Mouse (Mus musculus): ENCODE data around the gene Nxn. TPM values are rescaled to one million over a fixed set of nuclear protein-coding genes. Genes with fewer than 3 reads are reported as not detected.

The Nxn gene
- polyA plus RNA-seq, 1 experiment from 2014 or later: 107 TPM

DNA sequence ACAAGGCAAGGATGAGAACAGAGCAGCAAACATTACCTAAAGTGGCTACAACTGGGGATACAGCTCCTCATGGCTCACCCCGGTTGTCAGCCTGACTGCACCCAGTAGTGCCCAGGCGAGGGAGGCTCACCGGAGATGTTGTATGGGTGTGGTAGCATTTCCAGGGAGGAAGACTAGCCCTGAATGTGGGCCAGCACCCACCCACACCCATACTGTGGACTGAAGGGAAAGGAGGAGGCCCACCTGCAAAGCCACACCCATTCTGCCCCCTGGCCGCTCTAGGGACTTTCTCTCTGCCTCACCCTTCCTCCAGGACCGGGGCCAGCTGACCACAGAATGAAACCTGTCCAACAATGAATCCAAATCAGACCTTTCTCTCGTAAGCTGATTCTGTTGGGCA is 72.3 kb downstream of the Nxn start:
- in situ Hi-C loops (cut with MboI; ENCODE audit: low pct_unique_long_range_greater_than_20kb): no loop called here
- POLR2A ChIA-PET: no interaction called here
- ATAC-seq: no peak
- TF ChIP-seq CTCF (IDR thresholded peaks at IDR 0.05): no peak
- H3K27me3 ChIP-seq: no peaks in the 10 kb centered on the region
- CTCF ChIA-PET: no interaction called here
- DNase-seq (ENCODE audit: low read depth, low spot score): no peak

DNA sequence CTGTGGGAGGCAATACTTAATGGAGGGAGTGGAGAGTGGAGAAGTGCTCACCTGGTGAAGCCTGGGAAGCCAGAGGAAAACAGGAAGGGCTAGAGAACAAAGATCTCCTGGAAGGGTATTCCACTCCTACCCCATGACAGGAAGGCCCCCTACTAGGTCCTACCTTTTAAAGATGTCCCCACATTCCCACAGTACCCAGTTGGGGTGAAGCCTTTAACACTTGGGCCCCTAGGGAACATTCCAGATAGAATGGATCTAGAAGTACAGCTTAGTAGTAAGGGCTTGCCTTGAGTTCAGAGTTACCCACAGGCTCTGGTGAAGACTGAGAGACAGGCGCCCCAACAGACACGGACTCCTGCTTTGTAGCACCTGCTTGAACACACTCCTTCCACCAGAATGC is 72.9 kb downstream of the Nxn start:
- DNase-seq (ENCODE audit: low read depth, low spot score): no peak
- CTCF ChIA-PET: no interaction called here
- in situ Hi-C loops (cut with MboI; ENCODE audit: low pct_unique_long_range_greater_than_20kb): no loop called here
- TF ChIP-seq CTCF (IDR thresholded peaks at IDR 0.05): no peak
- no peak for ATAC-seq
- no peaks in the 10 kb centered on the region for H3K27me3 ChIP-seq
- POLR2A ChIA-PET: no interaction called here

DNA sequence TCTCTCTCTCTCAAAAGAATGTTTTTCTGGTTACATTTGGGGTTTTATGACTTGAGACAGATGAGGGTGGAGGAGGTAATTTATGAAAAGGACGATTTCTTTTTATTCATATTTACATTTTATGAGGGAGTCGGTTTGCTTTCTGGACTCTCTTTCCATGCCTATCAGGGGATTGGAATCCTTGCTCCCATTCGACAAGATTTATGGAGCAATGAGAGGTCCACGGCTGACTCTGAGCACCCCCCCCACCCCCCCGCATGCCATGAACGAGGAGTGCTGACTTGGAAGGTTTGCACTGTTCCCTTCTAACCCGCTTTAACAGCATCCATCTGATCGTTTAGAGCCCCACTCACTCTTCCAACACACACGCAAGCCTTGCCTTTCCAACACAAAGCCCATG is 74.1 kb downstream of the Nxn start:
- in situ Hi-C loops (cut with MboI; ENCODE audit: low pct_unique_long_range_greater_than_20kb): no loop called here
- ChIA-PET POLR2A (no interaction called here), CTCF (no interaction called here)
- ATAC-seq (no peak), DNase-seq (ENCODE audit: low read depth, low spot score) (no peak)
- H3K27me3 ChIP-seq: no peaks in the 10 kb centered on the region
- TF ChIP-seq CTCF (IDR thresholded peaks at IDR 0.05): no peak

DNA sequence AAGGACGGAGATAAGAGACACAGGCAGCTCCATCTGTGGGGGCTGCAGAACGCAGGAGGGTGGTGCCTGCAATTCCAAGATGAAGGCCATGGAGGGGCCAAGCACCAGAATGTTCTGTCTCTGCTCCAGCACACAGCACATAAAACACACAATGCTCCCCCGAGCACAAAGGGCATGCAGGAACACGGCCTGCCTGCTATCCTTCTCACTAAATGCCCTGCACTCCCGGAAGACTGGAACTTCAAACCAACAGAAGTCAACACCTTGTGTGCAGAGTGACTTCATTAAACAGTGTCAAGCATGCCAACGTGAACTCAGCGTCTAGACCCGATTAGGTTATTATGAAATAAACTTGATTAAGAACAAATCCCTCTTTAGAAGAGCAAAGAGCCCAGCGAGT is 74.7 kb downstream of the Nxn start:
- CTCF ChIA-PET: no interaction called here
- in situ Hi-C loops (cut with MboI; ENCODE audit: low pct_unique_long_range_greater_than_20kb): no loop called here
- ATAC-seq (no peak), DNase-seq (ENCODE audit: low read depth, low spot score) (no peak)
- TF ChIP-seq CTCF (IDR thresholded peaks at IDR 0.05): no peak
- no peaks in the 10 kb centered on the region for H3K27me3 ChIP-seq
- POLR2A ChIA-PET: no interaction called here

DNA sequence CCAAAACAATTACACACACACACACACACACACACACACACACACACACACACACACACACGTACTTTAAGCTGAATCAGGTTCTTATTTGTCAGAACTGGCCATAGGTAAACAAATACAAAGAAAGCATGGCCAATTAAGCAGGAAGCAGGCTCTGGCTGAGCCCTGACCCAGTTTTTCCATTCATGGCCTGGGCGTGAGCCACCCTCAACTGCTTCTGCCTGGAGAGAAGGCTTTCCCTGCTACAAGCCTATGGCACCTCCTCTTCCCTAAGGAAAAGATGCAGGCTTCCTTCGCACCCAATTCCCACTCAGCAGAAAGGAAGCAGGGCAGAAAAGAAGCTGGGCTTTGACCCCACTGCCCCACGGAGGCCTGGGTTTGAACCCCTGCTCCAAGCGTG is 76.0 kb downstream of the Nxn start:
- H3K27me3 ChIP-seq: no peaks in the 10 kb centered on the region
- no peak for TF ChIP-seq CTCF (IDR thresholded peaks at IDR 0.05)
- DNase-seq (ENCODE audit: low read depth, low spot score): no peak
- ChIA-PET POLR2A (interaction anchor here (0.7 kb wide), 1 partner anchor 25 kb away, joined by 4 read pairs; no protein-coding TSS in a partner anchor), CTCF (interaction anchor here (1.3 kb wide), 1 partner anchor 52 kb away, joined by 3 read pairs; no protein-coding TSS in a partner anchor)
- no peak for ATAC-seq
- in situ Hi-C loops (cut with MboI; ENCODE audit: low pct_unique_long_range_greater_than_20kb): no loop called here

DNA sequence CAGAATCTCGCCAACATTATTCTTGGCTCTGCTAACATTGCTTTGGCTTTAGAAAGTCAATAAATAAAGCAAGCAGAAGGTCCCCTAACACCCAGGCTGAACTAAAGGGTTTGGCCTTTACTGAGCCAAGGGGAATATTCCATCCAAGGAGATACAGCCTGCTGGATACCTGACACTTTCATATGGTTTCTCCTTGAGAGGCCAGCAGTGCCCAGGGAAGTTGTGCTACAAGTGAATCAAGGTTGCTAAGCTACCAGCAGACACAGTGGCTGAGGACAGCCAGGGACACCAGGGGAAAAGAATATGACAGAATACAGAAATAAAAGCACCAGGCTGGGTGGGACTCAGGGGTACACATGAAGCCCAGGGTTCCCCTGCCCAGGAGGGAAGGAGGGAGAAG is 76.9 kb downstream of the Nxn start:
- POLR2A ChIA-PET: no interaction called here
- no peaks in the 10 kb centered on the region for H3K27me3 ChIP-seq
- CTCF ChIA-PET: interaction anchor here (1.2 to 1.3 kb wide), 2 partner anchors 53 to 69 kb away, joined by 3 to 4 read pairs; no protein-coding TSS in a partner anchor
- no peak for DNase-seq (ENCODE audit: low read depth, low spot score)
- no peak for ATAC-seq
- in situ Hi-C loops (cut with MboI; ENCODE audit: low pct_unique_long_range_greater_than_20kb): no loop called here
- TF ChIP-seq CTCF (IDR thresholded peaks at IDR 0.05): no peak

DNA sequence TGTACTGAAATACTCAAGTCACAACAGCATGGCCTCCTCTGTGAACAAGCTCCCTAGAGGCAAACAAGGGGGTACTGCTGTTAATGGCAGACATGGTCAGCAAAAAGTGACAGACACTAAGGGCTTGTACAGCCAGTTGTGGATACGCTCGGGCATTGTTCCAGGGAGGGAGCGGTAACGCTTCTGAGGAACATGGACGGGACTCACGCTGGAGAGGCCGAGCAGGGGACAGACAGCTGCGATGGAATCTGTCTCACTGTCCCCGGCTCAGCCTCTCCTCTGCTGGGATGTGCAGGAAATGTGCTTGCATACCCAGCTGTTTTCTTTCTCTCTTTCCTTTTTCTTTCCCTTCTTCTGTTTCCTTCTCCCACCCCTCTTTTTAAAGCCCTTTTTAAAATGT is 78.5 kb downstream of the Nxn start:
- in situ Hi-C loops (cut with MboI; ENCODE audit: low pct_unique_long_range_greater_than_20kb): no loop called here

DNA sequence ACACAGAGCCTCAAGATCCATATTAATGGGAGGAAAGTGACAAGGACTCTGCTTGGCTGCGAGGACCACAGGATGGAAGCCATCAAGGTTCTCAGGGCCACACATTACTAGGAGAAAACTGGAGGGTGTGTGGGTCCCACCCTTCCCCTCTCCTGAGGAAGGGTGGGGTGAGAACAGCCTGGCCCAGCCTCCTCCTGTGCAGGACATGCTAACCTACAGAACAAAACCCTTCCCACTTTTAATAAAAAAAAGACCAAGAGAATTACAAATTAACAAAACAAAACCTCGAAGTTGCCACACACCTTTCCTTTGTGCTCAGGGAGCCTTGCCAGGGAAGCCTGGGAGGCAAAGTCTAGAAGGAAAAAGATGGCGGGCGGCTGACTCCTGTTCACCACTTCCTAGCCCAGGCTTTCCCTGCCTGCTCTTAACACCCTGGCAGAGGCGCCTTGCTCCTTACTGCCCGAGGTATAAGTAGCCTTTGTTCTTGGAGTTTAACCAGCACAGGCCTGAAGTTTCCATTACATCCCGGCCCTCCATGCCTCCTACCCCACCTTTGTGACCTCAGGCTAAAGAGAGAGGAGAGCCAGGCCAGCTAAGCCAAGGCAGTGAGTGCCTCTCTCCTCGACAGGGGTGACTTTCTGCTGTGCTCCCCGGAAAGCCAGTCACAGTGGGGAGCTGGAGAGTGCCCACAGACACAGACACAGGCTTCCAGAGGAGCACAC is 79.1 kb downstream of the Nxn start:
- no peak for DNase-seq (ENCODE audit: low read depth, low spot score)
- H3K27me3 ChIP-seq: no peaks in the 10 kb centered on the region
- no peak for ATAC-seq
- CTCF ChIA-PET: no interaction called here
- TF ChIP-seq CTCF (IDR thresholded peaks at IDR 0.05): no peak
- POLR2A ChIA-PET: no interaction called here
- in situ Hi-C loops (cut with MboI; ENCODE audit: low pct_unique_long_range_greater_than_20kb): loop anchor here (5.0 kb wide), 1 partner anchor 77 kb away; the partner anchor contains the start of gene Nxn

More for the DNA sequence above, 78.5 kb downstream of the Nxn start:
- ATAC-seq (no peak), DNase-seq (ENCODE audit: low read depth, low spot score) (no peak)
- ChIA-PET POLR2A (interaction anchor here (1.0 kb wide), 1 partner anchor 37 kb away, joined by 4 read pairs; no protein-coding TSS in a partner anchor), CTCF (no interaction called here)
- no peak for TF ChIP-seq CTCF (IDR thresholded peaks at IDR 0.05)
- H3K27me3 ChIP-seq: no peaks in the 10 kb centered on the region

DNA sequence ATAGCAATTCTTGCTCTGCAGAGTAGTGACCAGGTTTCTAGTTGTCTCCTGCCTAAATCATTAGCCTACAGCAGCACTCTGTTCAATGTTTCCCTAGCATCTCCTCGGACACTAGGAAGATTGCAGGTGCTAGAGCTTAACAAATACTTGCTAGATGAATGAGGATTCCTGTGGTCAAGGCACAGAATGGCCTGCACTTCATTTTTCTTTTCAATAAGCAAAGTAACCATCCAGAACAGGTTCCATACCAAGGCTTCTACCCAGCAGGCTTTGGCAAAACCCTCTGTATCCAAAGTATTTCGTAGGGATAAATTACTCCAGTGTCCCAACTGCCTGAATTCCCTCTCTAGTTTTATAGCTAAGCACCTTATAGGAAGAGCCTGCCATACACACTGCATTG is 81.0 kb downstream of the Nxn start:
- no peak for TF ChIP-seq CTCF (IDR thresholded peaks at IDR 0.05)
- in situ Hi-C loops (cut with MboI; ENCODE audit: low pct_unique_long_range_greater_than_20kb): loop anchor here (5.0 kb wide), 1 partner anchor 79 kb away; the partner anchor contains the start of gene Nxn
- CTCF ChIA-PET: interaction anchor here (0.7 to 3.3 kb wide), 8 partner anchors 12 to 58 kb away, joined by 3 to 14 read pairs (median 3); no protein-coding TSS in a partner anchor
- POLR2A ChIA-PET: interaction anchor here (1.4 to 2.1 kb wide), 4 partner anchors 10 to 81 kb away, joined by 3 to 7 read pairs (median 5); partner anchors contain the start of gene Nxn
- ATAC-seq (peak; percentile 54), DNase-seq (ENCODE audit: low read depth, low spot score) (peak; percentile 69)
- H3K27me3 ChIP-seq: no peaks in the 10 kb centered on the region

DNA sequence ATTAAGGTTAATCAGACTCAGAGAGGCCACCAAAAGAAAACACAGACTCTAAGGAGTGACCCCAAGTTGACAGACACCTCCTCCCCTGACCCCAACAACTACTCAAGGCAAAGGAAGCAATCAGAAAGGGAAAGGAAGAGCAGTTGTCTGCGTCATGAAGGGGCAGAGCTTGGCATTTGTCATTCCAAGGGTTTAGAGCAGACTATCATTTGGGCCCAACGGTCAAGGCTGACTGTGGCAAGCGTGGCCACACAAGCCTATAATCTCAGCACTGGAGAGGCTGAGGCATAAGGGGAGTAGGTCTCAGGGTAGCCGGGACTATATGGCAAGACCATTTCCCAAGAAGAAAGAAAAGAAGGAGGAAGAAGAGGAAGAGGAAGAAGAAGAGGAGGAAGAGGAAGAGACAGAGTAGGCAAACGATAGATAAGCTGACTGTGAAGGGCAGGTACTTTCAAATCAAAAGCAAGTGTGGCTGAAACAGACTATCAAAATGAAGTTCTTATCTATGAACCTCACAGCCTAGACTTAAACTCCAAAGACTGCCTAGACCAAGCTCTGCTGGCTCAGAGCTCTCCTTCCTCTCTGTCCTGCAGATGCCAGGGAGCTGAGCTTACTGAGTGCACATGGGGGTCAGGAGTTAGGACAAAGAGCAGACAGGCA is 83.0 kb downstream of the Nxn start:
- in situ Hi-C loops (cut with MboI; ENCODE audit: low pct_unique_long_range_greater_than_20kb): loop anchor here (5.0 kb wide), 1 partner anchor 81 kb away; the partner anchor contains the start of gene Nxn
- ATAC-seq (no peak), DNase-seq (ENCODE audit: low read depth, low spot score) (no peak)
- POLR2A ChIA-PET: interaction anchor here (0.7 to 1.4 kb wide), 4 partner anchors 16 to 82 kb away, joined by 3 to 4 read pairs (median 3); no protein-coding TSS in a partner anchor
- no peaks in the 10 kb centered on the region for H3K27me3 ChIP-seq
- TF ChIP-seq CTCF (IDR thresholded peaks at IDR 0.05): no peak
- CTCF ChIA-PET: interaction anchor here (0.7 to 3.3 kb wide), 11 partner anchors 15 to 84 kb away, joined by 3 to 14 read pairs (median 3); no protein-coding TSS in a partner anchor
